In genomic region chr4:63055216-63055745, GRCm38 (mm10) we compare ENCODE assay signal across 15 mouse cellular contexts.
DNase-seq lines count a peak whose midpoint lies in the region; ATAC-seq and TF ChIP-seq lines count a peak whose summit lies in the region.
"Had no signal": no experiment of that assay in that cellular context is flagged by ENCODE, and none has a peak within 500 bp of the region (broad histone marks: within the 10 kb centered on the region; RNA-seq: fewer than 3 reads in every experiment).

No protein-coding gene starts in this region.

- DNase-seq in hindbrain, postnatal 0 days (ENCODE audit: low spot score): no peak
- no peak for DNase-seq in limb, embryonic 11.5 days (ENCODE audit: low spot score)
- DNase-seq in thymus, postnatal 25 days: no peak
- no peak for DNase-seq in MN1 (ENCODE audit: low spot score)
- DNase-seq: adrenal gland, postnatal 25 days; gastrocnemius, adult 2 months; heart, adult 2 months; heart, postnatal 10 days; layer of hippocampus, postnatal 36 days; lung, postnatal 10 days had no signal

- no peak overlapping the region for H3K9ac ChIP-seq in hindbrain, embryonic 13.5 days
- no peak overlapping the region for H3K9ac ChIP-seq in hindbrain, postnatal 0 days (replicated peaks; ENCODE audit: low read length)
- H3K9ac ChIP-seq in midbrain, embryonic 13.5 days (replicated peaks): no peak overlapping the region
- no peak overlapping the region for H3K9ac ChIP-seq in midbrain, embryonic 16.5 days (ENCODE audit: low read depth, low read length)
- no peak overlapping the region for H3K9ac ChIP-seq in hindbrain, embryonic 15.5 days
- no peak overlapping the region for H3K9ac ChIP-seq in limb, embryonic 11.5 days (ENCODE audit: low read length)
- H3K9ac ChIP-seq: forebrain, embryonic 15.5 days had no signal

- ATAC-seq in hindbrain, embryonic 13.5 days (ENCODE audit: low FRiP score): no peak
- ATAC-seq in hindbrain, postnatal 0 days: no peak
- ATAC-seq in midbrain, embryonic 13.5 days: no peak
- no peak for ATAC-seq in midbrain, embryonic 16.5 days
- no peak for ATAC-seq in hindbrain, embryonic 15.5 days (ENCODE audit: low FRiP score, low read depth)
- no peak for ATAC-seq in limb, embryonic 11.5 days (ENCODE audit: insufficient number of reproducible peaks, low FRiP score, low TSS enrichment, low read depth)
- ATAC-seq: forebrain, embryonic 15.5 days had no signal

- WGBS in hindbrain, embryonic 13.5 days: 78% methylated on average over 10 of the region's 10 CpGs
- 66% methylated on average over 10 of the region's 10 CpGs for WGBS in hindbrain, postnatal 0 days
- 91% methylated on average over 10 of the region's 10 CpGs for WGBS in midbrain, embryonic 13.5 days
- WGBS in midbrain, embryonic 16.5 days: 85% methylated on average over 10 of the region's 10 CpGs
- 74% methylated on average over 10 of the region's 10 CpGs for WGBS in hindbrain, embryonic 15.5 days
- WGBS in limb, embryonic 11.5 days: 84% methylated on average over 10 of the region's 10 CpGs

- peak overlapping the region; percentile 91 for H3K27ac ChIP-seq in hindbrain, embryonic 13.5 days
- no peak overlapping the region; the same call in 1 of the 2 replicates for H3K27ac ChIP-seq in hindbrain, postnatal 0 days
- peak overlapping the region; percentile 27; the same call in 1 of the 2 replicates for H3K27ac ChIP-seq in midbrain, embryonic 13.5 days
- no peak overlapping the region for H3K27ac ChIP-seq in midbrain, embryonic 16.5 days (ENCODE audit: low read length)
- H3K27ac ChIP-seq in hindbrain, embryonic 15.5 days (replicated peaks): 0 out of 2 replicates have a peak overlapping the region, but pooled peaks have one; percentile 71
- 0 out of 2 replicates have a peak overlapping the region, but pooled peaks have one; percentile 10 for H3K27ac ChIP-seq in limb, embryonic 11.5 days (replicated peaks; ENCODE audit: low read depth, low read length)
- H3K27ac ChIP-seq: forebrain, embryonic 15.5 days; gastrocnemius, adult 2 months; heart, adult 2 months had no signal

- H3K4me1 ChIP-seq in hindbrain, embryonic 13.5 days (replicated peaks): peaks cover 63% of the 10 kb centered on the region
- H3K4me1 ChIP-seq in hindbrain, postnatal 0 days (ENCODE audit: insufficient read depth, low read length): no peaks in the 10 kb centered on the region; the same call in 1 of the 2 replicates
- H3K4me1 ChIP-seq in midbrain, embryonic 13.5 days (replicated peaks): peaks cover 43% of the 10 kb centered on the region
- peaks cover 21% of the 10 kb centered on the region for H3K4me1 ChIP-seq in midbrain, embryonic 16.5 days (ENCODE audit: control insufficient read depth, insufficient read depth, low read length)
- peaks cover 41% of the 10 kb centered on the region for H3K4me1 ChIP-seq in hindbrain, embryonic 15.5 days (replicated peaks)
- peaks cover 39% of the 10 kb centered on the region for H3K4me1 ChIP-seq in limb, embryonic 11.5 days (ENCODE audit: control insufficient read depth, insufficient read depth, low read length)

- TF ChIP-seq CTCF in hindbrain, postnatal 0 days (IDR thresholded peaks at IDR 0.05; ENCODE audit: low read depth): no peak

- no peak overlapping the region for H3K4me2 ChIP-seq in hindbrain, embryonic 13.5 days
- no peak overlapping the region for H3K4me2 ChIP-seq in hindbrain, postnatal 0 days (ENCODE audit: low read depth, low read length)
- H3K4me2 ChIP-seq in midbrain, embryonic 13.5 days (replicated peaks): no peak overlapping the region
- no peak overlapping the region for H3K4me2 ChIP-seq in midbrain, embryonic 16.5 days (ENCODE audit: low read length)
- no peak overlapping the region for H3K4me2 ChIP-seq in hindbrain, embryonic 15.5 days
- H3K4me2 ChIP-seq in limb, embryonic 11.5 days (ENCODE audit: low read depth, severe bottlenecking): no peak overlapping the region
- H3K4me2 ChIP-seq: forebrain, embryonic 15.5 days had no signal

- no peaks in the 10 kb centered on the region for H3K27me3 ChIP-seq in hindbrain, embryonic 13.5 days
- H3K27me3 ChIP-seq in hindbrain, postnatal 0 days (ENCODE audit: insufficient read depth, low read length): no peaks in the 10 kb centered on the region
- no peaks in the 10 kb centered on the region for H3K27me3 ChIP-seq in midbrain, embryonic 13.5 days
- no peaks in the 10 kb centered on the region for H3K27me3 ChIP-seq in midbrain, embryonic 16.5 days (ENCODE audit: control insufficient read depth, insufficient read depth, low read depth, low read length)
- no peaks in the 10 kb centered on the region for H3K27me3 ChIP-seq in hindbrain, embryonic 15.5 days
- no peaks in the 10 kb centered on the region for H3K27me3 ChIP-seq in limb, embryonic 11.5 days (ENCODE audit: control insufficient read depth, insufficient read depth, low read length)
- H3K27me3 ChIP-seq: forebrain, embryonic 15.5 days had no signal

- no peak overlapping the region for H3K4me3 ChIP-seq in hindbrain, embryonic 13.5 days
- H3K4me3 ChIP-seq in hindbrain, postnatal 0 days (ENCODE audit: low read length): no peak overlapping the region
- no peak overlapping the region for H3K4me3 ChIP-seq in midbrain, embryonic 13.5 days (replicated peaks)
- H3K4me3 ChIP-seq in midbrain, embryonic 16.5 days (ENCODE audit: low read depth, low read length): no peak overlapping the region
- no peak overlapping the region for H3K4me3 ChIP-seq in hindbrain, embryonic 15.5 days
- no peak overlapping the region for H3K4me3 ChIP-seq in limb, embryonic 11.5 days (ENCODE audit: low read depth, low read length)
- H3K4me3 ChIP-seq: forebrain, embryonic 15.5 days; gastrocnemius, adult 2 months; heart, adult 2 months had no signal

- no peaks in the 10 kb centered on the region for H3K9me3 ChIP-seq in hindbrain, embryonic 13.5 days
- H3K9me3 ChIP-seq in hindbrain, postnatal 0 days (ENCODE audit: low read length): no peaks in the 10 kb centered on the region
- H3K9me3 ChIP-seq in midbrain, embryonic 13.5 days: no peaks in the 10 kb centered on the region
- no peaks in the 10 kb centered on the region for H3K9me3 ChIP-seq in midbrain, embryonic 16.5 days (replicated peaks; ENCODE audit: control insufficient read depth, low read length, poor library complexity, severe bottlenecking)
- H3K9me3 ChIP-seq in hindbrain, embryonic 15.5 days: no peaks in the 10 kb centered on the region
- no peaks in the 10 kb centered on the region for H3K9me3 ChIP-seq in limb, embryonic 11.5 days (ENCODE audit: control insufficient read depth, low read length)
- H3K9me3 ChIP-seq: forebrain, embryonic 15.5 days had no signal

- H3K36me3 ChIP-seq in hindbrain, embryonic 13.5 days: no peaks in the 10 kb centered on the region
- no peaks in the 10 kb centered on the region for H3K36me3 ChIP-seq in hindbrain, postnatal 0 days (ENCODE audit: insufficient read depth, low read length)
- no peaks in the 10 kb centered on the region for H3K36me3 ChIP-seq in midbrain, embryonic 13.5 days
- H3K36me3 ChIP-seq in midbrain, embryonic 16.5 days (ENCODE audit: control insufficient read depth, insufficient read depth, low read length): no peaks in the 10 kb centered on the region
- no peaks in the 10 kb centered on the region for H3K36me3 ChIP-seq in hindbrain, embryonic 15.5 days
- no peaks in the 10 kb centered on the region for H3K36me3 ChIP-seq in limb, embryonic 11.5 days (ENCODE audit: control insufficient read depth, insufficient read depth, low read length)
- H3K36me3 ChIP-seq: forebrain, embryonic 15.5 days had no signal

Comparison
In these comparisons a context has a peak if more than half of its experiments do, and no peak if none do; other contexts are left out.
1. H3K27ac ChIP-seq: peak in hindbrain, embryonic 13.5 days (single experiment), midbrain, embryonic 13.5 days (single experiment), hindbrain, embryonic 15.5 days (single experiment) and limb, embryonic 11.5 days (single experiment); none in hindbrain, postnatal 0 days (single experiment) and midbrain, embryonic 16.5 days (single experiment).